Mouse (Mus musculus): ENCODE results near the gene Rab30.
"Not testable (repeated sequence)": the region's sequence is repeated elsewhere in the genome, so short reads cannot be mapped to it uniquely, and the experiment has no call there.

Rab30 gene

DNA sequence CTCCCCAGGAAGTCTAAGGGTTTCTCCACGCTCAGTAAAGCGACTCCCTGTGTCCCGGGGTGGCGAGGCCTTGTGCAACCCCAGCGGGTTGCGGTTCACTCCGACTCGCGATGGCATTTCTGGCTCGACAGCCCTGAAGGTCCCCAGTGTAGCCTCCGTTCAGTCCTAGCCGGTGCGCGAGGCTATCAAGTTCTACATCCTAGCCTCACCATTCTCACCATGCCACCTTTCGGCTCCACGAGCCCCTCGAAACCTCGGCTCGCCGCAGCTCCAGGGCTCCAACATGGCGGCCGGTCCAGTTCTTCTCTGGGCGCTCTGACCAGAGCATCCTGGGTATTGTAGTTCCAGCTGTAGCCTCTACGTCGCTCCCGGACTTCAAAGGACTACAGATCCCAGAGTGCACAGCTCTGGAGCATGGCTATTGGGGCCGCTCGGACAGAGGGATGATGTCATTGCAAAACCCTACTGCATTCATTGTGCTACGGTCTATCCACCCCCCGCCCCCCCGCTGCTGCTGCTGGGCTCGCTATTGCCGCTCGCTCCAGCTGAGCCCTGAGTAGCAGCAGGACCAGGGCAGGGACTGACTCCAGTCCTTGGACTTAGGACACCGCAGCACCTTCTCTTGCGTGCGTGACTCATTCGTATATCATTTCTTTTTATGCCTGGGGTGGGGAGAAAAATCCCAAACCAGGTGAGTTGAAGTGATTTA lies at the start of gene Rab30:
Gene Rab30, plus strand, starts transcription at position 452 of the 709 bp plus-strand sequence.
- peak; percentile 95 for DNase-seq (ENCODE audit: low spot score)

DNA sequence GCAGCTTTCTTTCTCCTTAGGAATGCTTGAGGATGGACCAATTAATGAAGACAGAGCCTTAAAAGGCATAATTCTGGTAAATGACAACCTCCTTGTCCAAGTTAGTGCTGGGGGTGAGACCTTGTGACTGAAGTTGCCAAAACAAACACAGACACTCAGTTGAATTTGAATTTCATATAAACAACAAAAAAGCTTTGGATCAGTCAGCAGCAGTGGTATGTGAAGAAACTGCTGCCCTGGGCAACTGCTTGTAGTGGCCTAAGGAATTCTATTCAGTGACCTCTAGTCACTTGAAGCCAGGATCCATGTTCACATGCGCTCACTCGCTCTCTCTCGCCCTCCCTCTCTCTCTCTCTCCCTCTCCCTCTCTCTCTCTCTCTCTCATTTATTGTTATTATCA lies 45.0 kb upstream of the Rab30 start:
- DNase-seq (ENCODE audit: low spot score) = no peak

DNA sequence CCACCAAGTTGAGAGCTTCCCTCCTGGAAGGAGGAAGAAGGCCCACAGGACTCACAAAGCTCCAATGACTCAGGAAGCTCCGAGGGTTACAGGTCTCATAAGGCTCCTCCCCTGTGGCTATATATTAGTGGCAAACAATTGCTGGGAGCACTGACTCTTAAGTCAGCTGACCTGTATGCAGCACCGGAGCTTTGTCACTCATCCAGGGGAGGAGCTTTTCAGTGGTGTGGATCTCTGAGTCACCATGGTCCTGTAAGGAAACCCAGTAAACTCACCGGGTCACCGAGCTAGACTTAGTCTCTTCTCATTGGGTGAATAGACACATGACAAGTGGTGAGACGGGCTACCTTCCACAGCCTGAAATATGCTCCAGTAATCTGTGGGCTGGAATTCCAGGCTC lies 42.6 kb upstream of the Rab30 start:
- DNase-seq (ENCODE audit: low spot score) = no peak

DNA sequence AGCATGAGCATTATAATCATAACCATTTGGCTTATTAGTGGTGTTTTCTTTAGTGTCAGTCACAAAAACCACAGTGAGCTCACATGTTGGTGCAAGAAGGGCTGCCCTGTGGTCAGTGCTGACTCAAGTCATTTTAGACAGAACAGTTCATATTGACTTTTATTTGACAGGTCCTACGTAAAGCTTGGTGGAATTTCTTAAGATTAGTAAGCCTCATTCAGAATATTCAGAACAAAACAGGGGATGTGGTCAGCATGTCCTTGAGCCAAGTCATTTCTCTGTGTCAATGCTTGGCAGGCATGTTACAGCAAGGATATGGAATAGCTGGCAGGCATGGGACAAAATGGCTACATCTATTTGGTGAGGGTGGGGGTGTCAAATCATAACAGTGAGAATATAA lies 37.7 kb upstream of the Rab30 start:
- DNase-seq (ENCODE audit: low spot score) = no peak

DNA sequence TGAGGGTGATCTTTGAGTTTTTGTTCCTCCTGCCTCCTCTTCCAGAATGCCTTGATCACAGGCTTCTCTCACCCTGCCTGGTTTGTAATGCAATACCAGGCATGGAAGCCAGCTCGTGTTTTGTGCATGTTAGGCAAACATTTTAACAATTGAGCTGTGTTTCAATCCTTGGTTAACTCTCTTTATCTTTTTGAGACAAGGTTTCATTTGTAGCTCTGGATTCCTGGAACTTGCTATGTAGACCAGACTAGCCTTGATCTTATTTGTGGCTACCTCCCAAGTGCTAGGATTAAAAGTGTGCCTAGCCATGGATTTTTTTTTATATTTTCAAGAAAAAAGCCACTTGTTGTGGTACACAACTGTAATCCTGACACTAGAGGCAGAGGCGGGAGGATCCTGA lies 35.9 kb upstream of the Rab30 start:
- no peak for DNase-seq (ENCODE audit: low spot score)

GRCm38 (mm10) chr7:92706711-92707110 lies 34.7 kb upstream of the Rab30 start:
- no peak for DNase-seq (ENCODE audit: low spot score)

DNA sequence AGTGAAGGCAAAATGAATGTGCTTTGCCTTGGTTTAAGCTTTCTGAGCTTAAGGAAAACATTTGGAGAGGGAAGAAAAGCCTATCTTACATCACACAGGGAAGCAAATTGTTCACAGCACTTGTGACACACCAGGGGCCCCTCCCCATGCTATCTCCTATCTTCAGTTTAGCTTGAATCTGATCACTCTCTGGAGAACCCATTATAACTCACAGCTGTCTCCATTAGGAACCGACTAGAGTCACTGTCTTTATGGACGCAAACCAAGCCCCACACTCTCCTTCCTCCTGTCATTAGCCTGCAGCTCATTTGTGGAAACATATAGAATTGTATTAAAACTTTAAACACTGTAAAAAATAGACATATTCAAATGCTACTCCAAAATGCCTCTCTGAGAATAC lies 31.8 kb upstream of the Rab30 start:
- DNase-seq (ENCODE audit: low spot score) = no peak

GRCm38 (mm10) chr7:92711593-92711992 lies 29.8 kb upstream of the Rab30 start:
- no peak for DNase-seq (ENCODE audit: low spot score)

- no peak for DNase-seq (ENCODE audit: low spot score)
Measured at GRCm38 (mm10) chr7:92715055-92715454, 26.3 kb upstream of the Rab30 start.

DNA sequence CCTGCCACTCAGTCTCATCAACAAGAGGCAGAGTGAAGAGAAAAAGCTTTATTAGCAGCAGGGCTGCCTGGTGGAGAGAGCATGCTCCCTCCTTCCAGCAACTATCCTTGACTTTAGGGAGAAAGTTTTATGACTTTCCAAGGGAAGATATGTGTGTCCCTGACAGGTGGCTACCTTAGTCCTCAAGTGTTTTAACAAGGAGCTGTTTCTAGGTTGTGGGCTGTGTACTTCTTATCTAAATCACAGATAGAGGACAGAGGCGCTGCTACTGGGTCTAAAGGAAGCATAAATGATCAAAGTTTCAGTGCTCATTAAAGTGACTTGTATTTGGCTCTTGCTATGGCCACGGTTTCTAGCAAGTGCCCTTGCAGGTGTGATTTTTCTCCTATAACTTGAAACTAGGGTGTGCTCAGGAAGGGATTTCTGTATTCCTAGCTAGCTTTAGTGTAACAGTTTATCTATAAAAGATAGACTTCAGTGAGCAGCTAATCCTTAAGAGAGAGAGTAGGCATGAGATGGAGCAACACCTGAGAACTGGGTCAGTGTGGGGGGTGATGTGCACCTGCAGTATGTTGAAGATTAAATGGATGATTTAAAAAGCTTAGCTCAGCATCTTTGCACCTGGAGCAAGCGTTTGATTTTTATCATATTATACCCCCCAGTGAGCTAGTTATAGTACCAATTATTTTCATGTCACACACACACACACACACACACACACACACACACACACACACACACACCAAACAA lies 21.1 kb upstream of the Rab30 start:
- no peak for DNase-seq (ENCODE audit: low spot score)

- no peak for DNase-seq (ENCODE audit: low spot score)
Measured at GRCm38 (mm10) chr7:92723750-92724149, 17.7 kb upstream of the Rab30 start.

- no peak for DNase-seq (ENCODE audit: low spot score)
Measured at GRCm38 (mm10) chr7:92724261-92724660, 17.1 kb upstream of the Rab30 start.

DNA sequence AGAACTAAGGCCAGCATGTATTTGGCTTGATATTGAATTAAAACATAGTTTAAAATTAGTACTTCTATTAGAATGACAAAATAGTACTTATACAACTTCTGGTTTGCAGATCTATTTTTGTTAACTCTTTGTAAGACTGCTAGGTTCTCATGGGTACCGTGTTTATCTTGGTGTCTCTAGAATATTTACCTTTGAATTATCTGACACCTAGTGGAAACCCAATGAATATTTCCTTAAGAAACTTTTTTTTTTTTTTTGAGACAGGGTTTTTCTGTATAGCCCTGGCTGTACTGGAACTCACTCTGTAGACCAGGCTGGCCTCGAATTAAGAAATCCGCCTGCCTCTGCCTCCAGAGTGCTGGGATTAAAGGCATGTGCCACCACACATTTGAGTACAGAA lies 11.8 kb upstream of the Rab30 start:
- DNase-seq (ENCODE audit: low spot score) = not testable (repeated sequence)

DNA sequence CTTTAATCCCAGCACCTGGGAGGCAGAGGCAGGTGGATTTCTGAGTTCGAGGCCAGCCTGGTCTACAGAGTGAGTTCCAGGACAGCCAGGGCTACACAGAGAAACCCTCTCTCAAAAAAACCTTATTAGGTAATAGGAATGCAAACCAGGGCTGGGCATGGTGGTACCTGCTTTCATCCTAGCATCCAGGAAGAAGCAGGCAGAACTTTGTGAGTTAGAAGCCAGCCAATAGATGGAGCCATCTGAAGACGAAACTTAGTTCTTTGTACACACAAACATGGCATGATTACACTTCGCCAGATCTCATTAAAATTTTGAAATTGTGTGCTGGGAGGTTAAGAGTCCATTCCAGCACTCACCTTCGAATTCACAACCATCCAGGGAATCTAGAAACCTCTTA lies 10.9 kb upstream of the Rab30 start:
- no peak for DNase-seq (ENCODE audit: low spot score)

DNA sequence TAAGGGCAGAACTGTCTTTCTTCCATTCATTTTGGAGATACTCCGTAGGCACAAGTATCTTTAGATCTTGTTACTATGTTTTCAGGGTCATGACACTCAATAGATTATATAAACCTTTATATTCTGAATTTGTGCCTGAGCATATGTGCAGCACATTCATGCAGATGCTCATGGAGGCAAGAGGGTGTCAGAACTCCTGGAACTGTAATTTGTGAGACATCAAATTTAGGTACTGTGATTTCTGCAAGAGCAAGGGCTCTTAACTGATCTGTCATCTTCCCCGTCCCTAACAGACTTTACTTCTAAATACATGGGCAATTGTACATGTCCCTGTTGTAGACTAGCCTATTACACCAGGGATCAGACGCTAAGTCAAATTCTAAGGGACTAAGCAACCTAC lies 10.4 kb upstream of the Rab30 start:
- DNase-seq (ENCODE audit: low spot score) = no peak

DNA sequence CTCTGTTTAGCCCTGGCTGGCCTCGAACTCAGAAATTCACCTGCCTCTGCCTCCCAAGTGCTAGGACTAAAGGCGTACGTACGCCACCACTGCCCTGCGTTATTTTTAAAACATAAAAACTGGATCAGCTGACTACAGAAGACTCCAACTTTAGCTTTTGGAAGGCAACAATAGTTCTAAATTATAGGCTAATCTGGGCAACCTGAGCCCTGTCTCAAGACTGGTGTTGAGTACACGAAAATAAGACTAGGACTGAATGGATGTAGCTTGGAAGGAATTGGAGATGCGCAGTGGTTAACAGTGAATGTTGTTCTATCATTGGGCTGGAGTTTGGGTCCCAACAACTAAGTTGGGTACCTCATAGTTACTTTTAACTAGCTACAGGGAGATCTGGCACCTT lies 9.3 kb upstream of the Rab30 start:
- no peak for DNase-seq (ENCODE audit: low spot score)

DNA sequence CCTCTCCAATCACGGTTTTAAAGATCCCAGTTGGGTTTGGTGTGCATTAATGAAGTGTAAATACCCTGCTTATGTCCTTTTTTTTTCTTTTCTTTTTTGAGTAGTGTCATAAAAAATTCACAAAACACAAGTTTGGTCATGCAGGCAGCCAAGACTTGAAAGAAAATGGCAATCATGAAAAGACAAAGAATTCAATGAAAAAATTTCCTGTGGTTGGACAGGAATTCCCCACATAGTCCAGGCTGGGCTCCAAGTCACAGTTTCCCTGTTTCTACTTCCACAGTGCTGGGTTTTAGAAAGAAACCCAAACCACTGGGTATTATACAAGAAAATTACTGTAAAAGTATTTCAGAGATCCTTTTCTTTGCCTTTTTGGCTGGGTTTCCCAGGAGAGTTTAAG lies 3.8 kb upstream of the Rab30 start:
- no peak for DNase-seq (ENCODE audit: low spot score)

GRCm38 (mm10) chr7:92739956-92740355 lies 1.4 kb upstream of the Rab30 start:
- DNase-seq (ENCODE audit: low spot score) = no peak

GRCm38 (mm10) chr7:92740411-92741115 lies 840 bp upstream of the Rab30 start:
- DNase-seq (ENCODE audit: low spot score) = peak; percentile 23

- peak; percentile 24 for DNase-seq (ENCODE audit: low spot score)
Measured at GRCm38 (mm10) chr7:92741861-92742249, 452 bp downstream of the Rab30 start.

DNA sequence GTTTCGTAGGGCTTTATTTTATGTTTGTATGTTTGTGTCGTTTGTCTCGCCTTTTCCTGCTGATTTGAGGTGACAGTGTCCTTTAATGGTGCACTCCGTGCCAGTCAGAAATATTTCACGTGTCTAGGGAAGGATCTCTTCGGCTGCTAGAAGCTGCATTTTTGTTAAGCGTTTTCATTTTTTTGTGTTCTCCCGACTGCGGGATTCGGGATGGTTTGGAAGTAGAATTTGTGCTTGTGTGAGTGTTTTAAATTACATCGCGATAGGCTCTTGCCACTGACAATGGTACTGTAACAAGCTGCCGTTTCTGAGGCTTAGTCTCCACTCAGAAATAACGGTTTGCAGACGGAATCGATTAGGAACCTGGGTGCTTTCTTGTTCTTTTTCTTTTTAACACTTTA lies 938 bp downstream of the Rab30 start:
- DNase-seq (ENCODE audit: low spot score) = peak; percentile 26

- peak; percentile 77 for DNase-seq (ENCODE audit: low spot score)
Measured at GRCm38 (mm10) chr7:92742774-92743173, 1.4 kb downstream of the Rab30 start.

- no peak for DNase-seq (ENCODE audit: low spot score)
Measured at GRCm38 (mm10) chr7:92743325-92743724, 1.9 kb downstream of the Rab30 start.

Data from c-Kit-positive CD71-positive TER-119-positive erythroid progenitor cells, embryonic 14.5 days (primary cell).